Mouse (Mus musculus) gastrocnemius, postnatal 14 days (tissue): ENCODE results near the gene Zbtb9. TPM values are rescaled to one million over a fixed set of nuclear protein-coding genes. Genes with fewer than 3 reads are reported as not detected.

ENCODE experiments used
- DNase-seq: peaks from one replicate; pipeline ENCODE4 v3.0.0; 2021; ENCODE audit warnings: mixed read lengths
- intact Hi-C: fragments of 180-260 bp; cut with DNase I; formaldehyde crosslinking; loops from one replicate; pipeline ENCODE4 v1.15.1; 2025; ENCODE audit warnings: low total_unique reads
- microRNA-seq, 2 experiments: library from miRNA; unstranded; fragments of <30 nt; microRNA quantifications; one replicate each; pipeline ENCODE4 v1.2.0; 2021
- total RNA-seq, 2 experiments: library from RNA; stranded (reverse); gene quantifications; 2 replicates each; pipeline ENCODE4 v1.2.3; 2021

The Zbtb9 gene
- total RNA-seq, 2 experiments from 2014 or later: 1.6 to 2.6 TPM

DNA sequence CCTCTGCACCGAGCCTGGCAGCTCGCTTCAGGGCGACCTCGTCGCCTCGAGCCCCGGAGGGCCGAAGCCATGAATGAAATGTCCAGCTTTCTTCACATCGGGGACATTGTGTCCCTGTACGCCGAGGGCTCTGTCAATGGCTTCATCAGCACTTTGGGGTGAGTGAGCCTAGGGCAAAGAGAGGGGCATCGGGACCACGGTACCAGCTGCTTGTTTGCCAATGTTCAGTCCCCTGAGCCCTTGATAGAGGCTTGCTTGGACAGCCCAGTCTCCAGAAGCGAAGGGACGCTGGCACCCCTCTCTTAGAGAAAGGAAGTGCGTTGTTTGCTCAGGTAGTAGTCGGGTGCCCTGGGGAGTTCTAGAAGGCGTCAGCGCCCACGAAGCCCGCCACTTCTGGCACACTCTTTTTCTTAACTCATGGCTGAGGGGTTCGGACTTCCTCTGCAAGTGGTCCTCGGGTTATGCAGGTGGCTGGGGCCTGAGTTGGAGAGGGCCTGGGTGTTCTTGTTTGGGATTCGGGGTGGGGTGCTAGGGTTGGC, 84.6 kb downstream of the Zbtb9 start:
- intact Hi-C loops: no loop called here

More for the DNA sequence above, 84.6 kb downstream of the Zbtb9 start:
- DNase-seq: no peak

Small RNAs within 50 kb of the gene (microRNA-seq; reads per million reads assigned to microRNA genes)
- gene Mir3083 (0 reads per million in 2 experiments), gene Mir6968 (0 to 1.3 reads per million in 2 experiments)

Other genes with a start within 250 kb of the Zbtb9 start
- gene Bnip1, start 192.1 kb upstream of the Zbtb9 start, total RNA-seq: 10 to 100 TPM; 18.7 to 22.5 TPM
- gene Nkx2-5, start 128.2 kb upstream of the Zbtb9 start, total RNA-seq: not detected
- 1 to 10 TPM in 1 of 2 experiments, under 1 TPM in 1; 1.00 to 1.0 TPM for gene Kifc5b, start 56.1 kb upstream of the Zbtb9 start, total RNA-seq
- 1 to 10 TPM; 4.1 TPM for gene Phf1, start 40.1 kb upstream of the Zbtb9 start, total RNA-seq
- 100 to 1,000 TPM in 1 of 2 experiments, 10 to 100 TPM in 1; 87.0 to 102 TPM for gene Cuta, start 33.6 kb upstream of the Zbtb9 start, total RNA-seq
- 1 to 10 TPM; 5.8 to 6.1 TPM for gene Syngap1, start 31.9 kb upstream of the Zbtb9 start, total RNA-seq
- gene Bak1, start 55.8 kb downstream of the Zbtb9 start, total RNA-seq: 10 to 100 TPM; 24.7 to 27.9 TPM
- gene Itpr3, start 84.1 kb downstream of the Zbtb9 start, total RNA-seq: 1 to 10 TPM; 4.2 to 5.7 TPM
- gene Uqcc2, start 160.7 kb downstream of the Zbtb9 start, total RNA-seq: 100 to 1,000 TPM; 342 TPM
- gene Ip6k3, start 194.6 kb downstream of the Zbtb9 start, total RNA-seq: 100 to 1,000 TPM in 1 of 2 experiments, 10 to 100 TPM in 1; 91.4 to 128 TPM
- gene Lemd2, start 231.3 kb downstream of the Zbtb9 start, total RNA-seq: 10 to 100 TPM; 17.8 to 18.0 TPM